Mouse (Mus musculus) embryonic facial prominence, embryonic 14.5 days (tissue): Measurements from ENCODE around the gene Crtc1. TPM values are rescaled to one million over a fixed set of nuclear protein-coding genes. Genes with fewer than 3 reads are reported as not detected.

Experiments used
- ATAC-seq: fragments of 200-750 bp; cut with Nextera tagmentation; 2 replicates; pipeline ENCODE4 v1.8.0; 2017; ENCODE audit warnings: low read depth, moderate number of reproducible peaks, moderate TSS enrichment
- DNase-seq: peaks from one replicate; pipeline ENCODE4 v3.0.0-alpha.2; 2015; ENCODE audit warnings: low spot score
- H3K27ac ChIP-seq: fragments of 300-500 bp; sonication (generic); replicated peaks from 2 replicates; pipeline ENCODE4 v1.5.1; 2014; ENCODE audit warnings: low read depth, mild to moderate bottlenecking, low read length, moderate library complexity
- H3K27me3 ChIP-seq: fragments of 300-500 bp; sonication (generic); replicated peaks from 2 replicates; pipeline ENCODE4 v1.6.1; 2014; ENCODE audit warnings: low read length; ENCODE audit not compliant: control insufficient read depth, insufficient read depth
- H3K36me3 ChIP-seq: fragments of 300-500 bp; sonication (generic); 2 replicates; pipeline ENCODE4 v1.6.1; 2014; ENCODE audit warnings: low read length, mixed read lengths; ENCODE audit not compliant: control insufficient read depth, insufficient read depth
- H3K4me1 ChIP-seq: fragments of 300-500 bp; sonication (generic); 2 replicates; pipeline ENCODE4 v1.6.1; 2014; ENCODE audit warnings: antibody characterized with exemption, low read length; ENCODE audit not compliant: control insufficient read depth, insufficient read depth
- H3K4me2 ChIP-seq: fragments of 300-500 bp; sonication (generic); 2 replicates; pipeline ENCODE4 v1.6.1; 2014; ENCODE audit warnings: low read depth, mild to moderate bottlenecking, low read length, moderate library complexity, mixed read lengths
- H3K4me3 ChIP-seq: fragments of 300-500 bp; sonication (generic); 2 replicates; pipeline ENCODE4 v1.5.1; 2014; ENCODE audit warnings: low read depth, mild to moderate bottlenecking, low read length
- H3K9ac ChIP-seq: fragments of 300-500 bp; sonication (generic); 2 replicates; pipeline ENCODE4 v1.6.1; 2014; ENCODE audit warnings: low read depth, mild to moderate bottlenecking, low read length, moderate library complexity, mixed read lengths
- H3K9me3 ChIP-seq: fragments of 300-500 bp; sonication (generic); 2 replicates; pipeline ENCODE4 v1.6.1; 2016; ENCODE audit warnings: low read length; ENCODE audit not compliant: control insufficient read depth
- WGBS: fragments of 180-500 bp; shearing (Covaris S2); extraction: QIAGEN DNeasy Blood & Tissue Kit; methylation state at CpG from one replicate; pipeline ENCODE4 v1.1.7; 2014; 5-methylcytosine and 5-hydroxymethylcytosine counted together
- polyA plus RNA-seq: library from polyadenylated mRNA; unstranded; fragments of >200 nt; fragmentation: Nextera tagmentation; extraction: Ambion mirVana; gene quantifications from 2 replicates; pipeline ENCODE4 v1.2.1, GENCODE M21; 2014

Crtc1 gene
- polyA plus RNA-seq, 1 experiment from 2014 or later, result 19.3 TPM

DNA sequence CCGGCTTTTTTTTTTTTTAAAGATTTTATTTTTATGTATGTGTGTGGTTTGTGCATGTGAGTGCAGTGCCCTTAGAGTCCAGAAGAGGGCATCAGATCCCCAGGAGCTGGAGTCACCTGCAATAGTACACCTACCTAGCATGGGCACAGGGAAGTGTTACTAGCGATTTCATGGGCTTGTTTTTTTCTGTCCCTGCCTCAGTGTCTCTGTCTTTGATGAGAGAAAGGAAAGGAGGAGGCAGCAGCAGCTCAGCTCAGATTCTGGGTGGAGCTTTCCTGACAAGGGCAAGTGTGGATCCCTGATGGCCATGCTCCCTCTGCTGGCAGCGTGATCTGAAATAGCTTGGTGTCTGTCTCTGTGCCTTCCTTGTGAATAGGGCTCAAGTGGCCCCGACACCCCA, 78.6 kb downstream of the Crtc1 start:
- WGBS, result 60% methylated on average over 4 of the region's 4 CpGs
- Histone ChIP-seq H3K9me3 (no peaks in the 10 kb centered on the region), H3K4me2 (no peak overlapping the region), H3K36me3 (no peaks in the 10 kb centered on the region), H3K4me3 (no peak overlapping the region), H3K27ac (no peak overlapping the region), H3K27me3 (no peaks in the 10 kb centered on the region), H3K4me1 (0 out of 2 replicates have a peak, but pooled peaks cover 4% of the 10 kb centered on the region), H3K9ac (no peak overlapping the region)
- DNase-seq (no peak), ATAC-seq (no peak)

DNA sequence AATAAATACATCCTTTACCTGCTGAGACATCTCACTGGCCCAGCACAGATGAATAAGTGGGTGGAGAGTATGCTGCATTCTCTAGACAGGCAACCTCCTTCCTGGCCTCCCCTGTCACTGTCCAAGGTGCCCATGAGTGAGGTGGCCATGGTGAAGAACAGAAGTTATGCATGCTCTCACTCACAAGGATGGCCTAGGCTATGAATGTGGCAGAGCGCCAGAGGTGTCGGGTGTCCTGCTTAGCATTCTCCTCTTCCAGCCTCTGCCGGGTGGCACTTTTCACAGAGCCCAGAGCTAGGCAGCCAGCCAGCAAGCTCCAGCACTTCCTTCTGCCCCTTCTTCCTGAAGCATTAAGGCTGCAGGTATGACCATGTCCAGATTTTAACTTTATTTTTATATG, 80.0 kb downstream of the Crtc1 start:
- 22% methylated on average over 3 of the region's 3 CpGs for WGBS
- Histone ChIP-seq H3K4me3 (no peak overlapping the region), H3K36me3 (no peaks in the 10 kb centered on the region), H3K4me1 (0 out of 2 replicates have a peak, but pooled peaks cover 4% of the 10 kb centered on the region), H3K9ac (0 out of 2 replicates have a peak overlapping the region, but pooled peaks have one; percentile 16), H3K27me3 (no peaks in the 10 kb centered on the region), H3K4me2 (no peak overlapping the region), H3K9me3 (no peaks in the 10 kb centered on the region), H3K27ac (no peak overlapping the region)
- DNase-seq (peak; percentile 83), ATAC-seq (peak; percentile 70)

DNA sequence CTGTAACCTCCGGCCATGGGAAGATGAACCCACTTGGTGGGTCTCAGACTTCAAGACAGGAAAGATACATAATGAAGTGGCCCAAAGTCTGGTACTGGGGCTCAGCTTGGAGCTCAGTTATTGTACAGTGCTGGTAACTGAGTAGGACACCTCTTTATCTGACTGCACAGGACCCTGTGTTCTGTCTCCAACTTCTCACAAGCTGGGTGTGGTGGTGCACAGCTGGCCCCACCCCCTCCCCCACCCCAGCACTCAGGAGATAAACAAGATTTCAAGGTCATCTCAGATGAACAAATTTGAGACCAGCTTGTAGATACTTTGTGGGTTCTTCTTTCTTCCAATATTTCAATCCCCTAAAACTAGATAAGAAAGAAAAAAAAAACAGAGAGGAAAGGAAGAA, 83.3 kb downstream of the Crtc1 start:
- ATAC-seq (no peak), DNase-seq (no peak)
- Histone ChIP-seq H3K4me3 (no peak overlapping the region), H3K4me2 (no peak overlapping the region), H3K9me3 (no peaks in the 10 kb centered on the region), H3K27me3 (no peaks in the 10 kb centered on the region), H3K9ac (no peak overlapping the region), H3K27ac (no peak overlapping the region), H3K4me1 (peaks cover 16% of the 10 kb centered on the region), H3K36me3 (no peaks in the 10 kb centered on the region)
- 82% methylated on average over 1 of the region's 1 CpGs for WGBS

DNA sequence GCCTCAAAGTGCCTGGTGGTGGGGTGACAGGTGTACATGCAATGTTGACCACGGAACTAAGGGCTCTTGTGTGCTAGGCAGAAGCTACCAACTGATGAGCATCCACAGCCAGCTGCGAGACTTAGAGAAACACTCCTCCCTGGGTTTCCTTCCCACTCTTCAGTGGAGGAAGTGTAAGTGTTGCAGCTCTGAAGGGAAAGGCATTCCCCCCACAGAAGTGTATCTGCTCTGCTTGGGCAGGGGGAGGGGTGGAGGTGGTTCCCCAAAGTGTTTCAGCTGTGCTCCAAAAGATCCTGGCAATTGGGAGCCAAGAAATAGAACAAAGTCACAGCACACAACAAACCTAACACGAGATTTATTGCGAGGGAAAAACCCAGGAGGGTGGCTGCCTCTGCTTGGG, 85.4 kb downstream of the Crtc1 start:
- no peak for ATAC-seq
- 63% methylated on average over 4 of the region's 4 CpGs for WGBS

DNA sequence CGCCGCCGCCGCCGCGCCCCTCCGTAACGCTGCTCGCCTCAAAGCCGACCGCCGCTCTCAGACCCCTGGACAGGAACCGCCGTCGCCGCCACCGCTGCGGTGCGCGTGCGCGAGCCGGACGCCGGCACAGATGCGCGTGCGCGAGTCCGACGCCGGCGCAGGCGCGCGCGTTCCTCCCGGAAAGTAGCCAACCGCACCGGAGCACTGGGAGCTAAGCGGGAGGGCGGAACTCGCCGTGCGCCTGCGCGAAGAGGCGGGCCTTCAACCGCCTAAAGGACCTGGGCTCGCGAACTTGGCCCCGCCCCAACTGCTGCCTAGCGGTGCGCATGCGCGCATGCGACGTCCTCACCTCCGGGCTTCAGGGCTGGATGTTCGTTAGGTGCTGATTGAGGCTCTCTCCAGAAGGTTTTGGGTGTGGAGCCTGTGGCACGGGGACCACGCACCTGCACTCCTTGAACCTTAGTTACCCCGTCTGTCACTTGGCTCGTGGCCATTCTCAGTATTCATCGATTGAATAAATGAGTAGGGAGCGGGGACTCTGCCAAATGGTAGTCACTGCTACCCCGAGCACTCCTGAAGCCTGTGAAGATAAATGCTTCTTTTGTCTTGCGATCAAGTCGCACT, 86.1 kb downstream of the Crtc1 start, which contains the start of gene Upf1:
Upf1 (minus strand) TSS at position 85 of the 624 bp plus-strand sequence.
- WGBS, result under 1% methylated on average over 23 of the region's 69 CpGs
- peak; percentile 99 for DNase-seq

More for the DNA sequence above, 85.4 kb downstream of the Crtc1 start:
- Histone ChIP-seq H3K9ac (peak overlapping the region; percentile 98), H3K27me3 (no peaks in the 10 kb centered on the region), H3K27ac (peak overlapping the region; percentile 86), H3K4me3 (peak overlapping the region; percentile 100), H3K4me2 (peak overlapping the region; percentile 100), H3K4me1 (peaks cover 26% of the 10 kb centered on the region), H3K36me3 (peaks cover 8% of the 10 kb centered on the region), H3K9me3 (no peaks in the 10 kb centered on the region)
- no peak for DNase-seq

DNA sequence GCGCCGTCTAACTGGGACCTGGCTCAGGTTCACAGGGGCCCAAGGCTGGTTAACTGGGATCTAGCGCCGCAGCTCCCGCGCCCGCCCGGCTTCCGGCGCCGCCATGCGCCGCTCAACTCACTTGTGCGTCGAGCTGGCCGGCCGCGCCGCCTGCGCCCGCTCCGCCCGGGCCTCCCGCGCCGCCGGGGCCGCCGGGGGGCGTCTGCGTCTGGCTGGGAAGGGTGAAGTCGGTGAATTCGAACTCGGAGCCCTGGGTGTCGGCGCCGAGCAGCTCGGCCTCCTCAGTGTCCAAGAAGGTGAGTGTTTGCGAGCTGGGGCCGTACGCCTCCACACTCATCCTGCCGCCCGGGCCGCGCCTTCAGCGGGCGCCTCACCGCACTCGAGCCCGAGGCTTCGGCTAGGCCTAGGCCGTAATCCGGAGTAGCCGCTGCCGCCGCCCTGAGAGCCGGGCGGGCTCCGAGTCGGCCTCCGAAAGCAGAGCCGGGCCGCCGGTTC, 86.7 kb downstream of the Crtc1 start:
- no peaks in the 10 kb centered on the region for H3K9me3 ChIP-seq
- peak overlapping the region; percentile 100 for H3K4me2 ChIP-seq
- H3K4me3 ChIP-seq, result peak overlapping the region; percentile 100
- H3K4me1 ChIP-seq, result peaks cover 26% of the 10 kb centered on the region
- peaks cover 13% of the 10 kb centered on the region for H3K36me3 ChIP-seq
- H3K9ac ChIP-seq, result peak overlapping the region; percentile 98
- peak overlapping the region; percentile 86 for H3K27ac ChIP-seq
- WGBS, result under 1% methylated on average over 24 of the region's 64 CpGs
- H3K27me3 ChIP-seq, result no peaks in the 10 kb centered on the region
- DNase-seq (no peak), ATAC-seq (peak; percentile 41)

More for the DNA sequence above, 86.1 kb downstream of the Crtc1 start, which contains the start of gene Upf1:
- Histone ChIP-seq H3K4me2 (peak within 1 kb of the TSS; percentile 100), H3K4me1 (peaks cover 26% of the 10 kb centered on the region), H3K36me3 (peaks cover 12% of the 10 kb centered on the region), H3K9me3 (no peaks in the 10 kb centered on the region), H3K9ac (peak within 1 kb of the TSS; percentile 98), H3K27ac (peak within 1 kb of the TSS; percentile 86), H3K4me3 (peak within 1 kb of the TSS; percentile 100), H3K27me3 (no peaks in the 10 kb centered on the region)
- peak; percentile 93 for ATAC-seq

DNA sequence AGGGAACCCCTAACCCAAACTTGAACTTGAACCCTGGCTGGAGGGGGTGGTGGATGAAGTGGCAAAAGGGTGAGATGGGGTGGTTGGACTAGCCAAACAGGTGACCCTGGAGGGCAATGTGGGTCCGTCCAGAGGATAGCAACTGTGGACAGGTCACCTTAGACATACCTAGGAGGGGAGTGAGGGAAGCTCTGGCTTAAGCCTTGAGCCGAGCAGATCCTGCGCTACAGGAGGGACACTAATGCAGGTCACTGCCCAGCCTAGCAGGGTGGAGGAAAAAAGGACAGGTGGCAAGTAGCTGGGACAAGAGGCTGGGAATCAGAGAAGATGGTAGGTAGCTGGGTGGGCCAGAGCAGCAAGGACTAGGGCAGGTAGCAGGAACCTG, 87.4 kb downstream of the Crtc1 start:
- no peak overlapping the region for H3K27ac ChIP-seq
- no peaks in the 10 kb centered on the region for H3K9me3 ChIP-seq
- H3K27me3 ChIP-seq, result no peaks in the 10 kb centered on the region
- peaks cover 26% of the 10 kb centered on the region for H3K4me1 ChIP-seq
- ATAC-seq (no peak), DNase-seq (no peak)
- peak overlapping the region; percentile 98 for H3K9ac ChIP-seq
- WGBS, result 22% methylated on average over 3 of the region's 3 CpGs
- peak overlapping the region; percentile 100 for H3K4me2 ChIP-seq
- H3K36me3 ChIP-seq, result peaks cover 13% of the 10 kb centered on the region
- H3K4me3 ChIP-seq, result peak overlapping the region; percentile 100

DNA sequence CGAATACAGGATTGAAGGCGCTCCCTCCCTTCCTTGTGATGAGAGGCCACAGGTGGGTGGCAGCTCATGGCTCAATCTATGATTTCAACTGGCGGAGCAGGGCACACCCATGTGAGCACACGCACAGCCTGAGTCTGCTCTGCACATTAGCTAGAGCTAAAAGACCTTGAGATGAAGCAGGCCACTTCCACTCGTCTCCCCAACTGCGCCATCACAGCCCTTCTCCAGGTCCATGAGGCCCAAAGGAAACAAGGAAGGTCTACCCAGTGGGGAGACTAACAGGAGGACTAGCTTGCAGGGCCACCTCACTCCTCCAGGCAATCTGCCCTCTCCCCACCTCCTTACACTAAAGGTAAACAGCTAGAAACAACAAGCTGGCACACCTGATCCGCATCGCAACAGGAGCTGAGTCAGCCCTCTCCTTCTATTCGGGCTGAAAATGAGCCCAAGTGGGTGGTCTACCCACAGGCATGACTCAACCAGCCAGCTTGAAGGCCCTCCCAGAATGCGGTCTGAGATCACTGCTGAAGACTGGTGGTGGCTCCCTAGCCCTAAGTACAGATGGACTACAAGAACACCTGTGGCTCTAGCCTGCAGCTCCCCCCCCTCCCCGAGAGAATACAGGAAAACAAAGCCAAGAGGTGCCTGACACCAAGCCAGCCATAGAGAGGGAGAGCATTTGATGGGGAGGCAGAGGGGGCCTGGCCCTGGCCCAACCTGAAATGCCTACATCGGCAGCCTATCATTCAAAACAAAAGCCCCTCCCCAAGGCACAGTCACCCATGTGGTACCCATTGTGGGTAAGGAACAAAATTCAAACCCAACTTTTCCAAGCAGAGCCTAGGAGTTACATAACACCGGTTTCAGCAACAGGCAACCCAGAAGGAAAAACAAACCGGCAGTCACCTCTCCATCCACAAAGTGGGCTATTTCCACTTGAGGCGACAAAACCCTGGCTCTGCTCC, 88.1 kb downstream of the Crtc1 start:
- peaks cover 26% of the 10 kb centered on the region for H3K4me1 ChIP-seq
- H3K9me3 ChIP-seq, result no peaks in the 10 kb centered on the region
- no peaks in the 10 kb centered on the region for H3K27me3 ChIP-seq
- peak overlapping the region; percentile 100 for H3K4me3 ChIP-seq
- peak overlapping the region; percentile 98 for H3K9ac ChIP-seq
- peaks cover 16% of the 10 kb centered on the region for H3K36me3 ChIP-seq
- H3K4me2 ChIP-seq, result peak overlapping the region; percentile 100
- ATAC-seq (0 out of 2 replicates have a peak, but pooled peaks have one; percentile 12), DNase-seq (peak; percentile 75)
- peak overlapping the region; percentile 44 for H3K27ac ChIP-seq
- 36% methylated on average over 15 of the region's 15 CpGs for WGBS
